In genomic region chr4:116820902-116821693, GRCm38 (mm10) we compare ENCODE assay signal across 8 mouse cellular contexts. TPM values are rescaled to one million over a fixed set of nuclear protein-coding genes. Genes with fewer than 3 reads are reported as not detected.
DNase-seq lines count a peak whose midpoint lies in the region; ATAC-seq lines count a peak whose summit lies in the region.

No protein-coding gene starts in this region.

- peaks cover 18% of the 10 kb centered on the region for H3K4me1 ChIP-seq in forebrain, embryonic 16.5 days (replicated peaks; ENCODE audit: control insufficient read depth, insufficient read depth, low read length)
- 0 out of 2 replicates have a peak, but pooled peaks cover 2% of the 10 kb centered on the region for H3K4me1 ChIP-seq in hindbrain, embryonic 11.5 days (replicated peaks; ENCODE audit: control insufficient read depth, insufficient read depth, low read length)
- peaks cover 52% of the 10 kb centered on the region for H3K4me1 ChIP-seq in megakaryocyte, embryonic 14.5 days

- H3K27me3 ChIP-seq in forebrain, embryonic 16.5 days (replicated peaks; ENCODE audit: control insufficient read depth, insufficient read depth, low read length): peaks cover 8% of the 10 kb centered on the region; the same call in 1 of the 2 replicates
- peaks cover 13% of the 10 kb centered on the region; the same call in 1 of the 2 replicates for H3K27me3 ChIP-seq in hindbrain, embryonic 11.5 days (ENCODE audit: control insufficient read depth, insufficient read depth, low read length)
- peaks cover 35% of the 10 kb centered on the region for H3K27me3 ChIP-seq in megakaryocyte, embryonic 14.5 days (replicated peaks)

- DNase-seq in R1 (ENCODE audit: low read depth, low spot score): peak; percentile 82
- DNase-seq in cerebellum, adult 18-20 months: peak; percentile 74 to 75
- peak; percentile 80 for DNase-seq in hindbrain, embryonic 11.5 days (ENCODE audit: low spot score)
- peak; percentile 23 to 37 for DNase-seq in left cerebral cortex, postnatal 25 days (ENCODE audit: low spot score in 2 of 2)
- peak; percentile 37 to 44 for DNase-seq in right cerebral cortex, adult 2 months (ENCODE audit: low spot score in 2 of 2)
- peak; percentile 70 to 81 for DNase-seq in urinary bladder, postnatal 36 days (ENCODE audit: low spot score in 2 of 2)

- no peak overlapping the region for H3K27ac ChIP-seq in forebrain, embryonic 16.5 days (ENCODE audit: low read length)
- H3K27ac ChIP-seq in hindbrain, embryonic 11.5 days (ENCODE audit: low read depth, low read length): no peak overlapping the region

- no peaks in the 10 kb centered on the region for H3K9me3 ChIP-seq in forebrain, embryonic 16.5 days (ENCODE audit: control insufficient read depth, low read length)
- H3K9me3 ChIP-seq in hindbrain, embryonic 11.5 days (ENCODE audit: control insufficient read depth, low read length): no peaks in the 10 kb centered on the region
- no peaks in the 10 kb centered on the region for H3K9me3 ChIP-seq in megakaryocyte, embryonic 14.5 days

- H3K4me2 ChIP-seq in forebrain, embryonic 16.5 days (ENCODE audit: low read length): peak overlapping the region; percentile 91
- peak overlapping the region; percentile 91 for H3K4me2 ChIP-seq in hindbrain, embryonic 11.5 days (replicated peaks; ENCODE audit: low read depth, low read length)

- peak overlapping the region; percentile 54 for H3K9ac ChIP-seq in forebrain, embryonic 16.5 days (replicated peaks; ENCODE audit: low read depth, low read length)
- peak overlapping the region; percentile 47 for H3K9ac ChIP-seq in hindbrain, embryonic 11.5 days (ENCODE audit: low read depth, low read length)

- peak; percentile 70 for ATAC-seq in forebrain, embryonic 16.5 days
- peak; percentile 74 for ATAC-seq in hindbrain, embryonic 11.5 days (ENCODE audit: low FRiP score)

- H3K4me3 ChIP-seq in forebrain, embryonic 16.5 days (replicated peaks; ENCODE audit: low read length): peak overlapping the region; percentile 43
- peak overlapping the region; percentile 37 for H3K4me3 ChIP-seq in hindbrain, embryonic 11.5 days (ENCODE audit: low read depth, low read length)
- H3K4me3 ChIP-seq in megakaryocyte, embryonic 14.5 days (replicated peaks): peak overlapping the region; percentile 93

- under 1% methylated on average over 51 of the region's 51 CpGs for WGBS in forebrain, embryonic 16.5 days
- WGBS in hindbrain, embryonic 11.5 days: under 1% methylated on average over 51 of the region's 51 CpGs

- intact Hi-C loops in left cerebral cortex, postnatal 25 days (cut with DNase I): loop anchor here (10.0 kb wide), 1 partner anchor 324 kb away; no protein-coding TSS in a partner anchor

- H3K36me3 ChIP-seq in forebrain, embryonic 16.5 days (ENCODE audit: control insufficient read depth, insufficient read depth): no peaks in the 10 kb centered on the region
- H3K36me3 ChIP-seq in hindbrain, embryonic 11.5 days (ENCODE audit: control insufficient read depth, insufficient read depth, low read length): no peaks in the 10 kb centered on the region
- peaks cover 8% of the 10 kb centered on the region for H3K36me3 ChIP-seq in megakaryocyte, embryonic 14.5 days (replicated peaks; ENCODE audit: low read length)

RNA-seq across cellular contexts. Expression of gene Hpdl, which starts 0.4 kb away (rescaled TPM):
- polyA plus RNA-seq in forebrain, embryonic 16.5 days (2015; fragmentation: Nextera tagmentation; extraction: Ambion mirVana): 0.48 and 0.52 TPM in 2 replicates
- polyA plus RNA-seq in hindbrain, embryonic 11.5 days (2014; fragmentation: Nextera tagmentation; extraction: Ambion mirVana): 0.63 and 1.0 TPM in 2 replicates
- total RNA-seq in left cerebral cortex, postnatal 25 days (2021): 1 to 10 TPM; 1.2 to 1.4 TPM
- 0.54 and 0.94 TPM in 2 replicates for polyA plus RNA-seq in megakaryocyte, embryonic 14.5 days (2012; ENCODE audit: insufficient read depth, low replicate concordance)

RNA-seq across cellular contexts. Expression of gene Mutyh, which starts 13.6 kb away (rescaled TPM):
- 8.4 and 10.2 TPM in 2 replicates for polyA plus RNA-seq in forebrain, embryonic 16.5 days (2015; fragmentation: Nextera tagmentation; extraction: Ambion mirVana)
- polyA plus RNA-seq in hindbrain, embryonic 11.5 days (2014; fragmentation: Nextera tagmentation; extraction: Ambion mirVana): 14.4 and 16.6 TPM in 2 replicates
- total RNA-seq in left cerebral cortex, postnatal 25 days (2021): 1 to 10 TPM; 2.2 to 3.0 TPM
- 1.6 and 4.5 TPM in 2 replicates for polyA plus RNA-seq in megakaryocyte, embryonic 14.5 days (2012; ENCODE audit: insufficient read depth, low replicate concordance)

RNA-seq across cellular contexts. Expression of gene Toe1, which starts 13.7 kb away (rescaled TPM):
- polyA plus RNA-seq in forebrain, embryonic 16.5 days (2015; fragmentation: Nextera tagmentation; extraction: Ambion mirVana): 32.6 and 36.7 TPM in 2 replicates
- polyA plus RNA-seq in hindbrain, embryonic 11.5 days (2014; fragmentation: Nextera tagmentation; extraction: Ambion mirVana): 33.4 and 34.0 TPM in 2 replicates
- 10 to 100 TPM; 12.1 to 14.5 TPM for total RNA-seq in left cerebral cortex, postnatal 25 days (2021)
- polyA plus RNA-seq in megakaryocyte, embryonic 14.5 days (2012; ENCODE audit: insufficient read depth, low replicate concordance): 1.3 TPM in 1 of 2 replicates, not detected in the other

RNA-seq across cellular contexts. Expression of gene Zswim5, which starts 56.1 kb away (rescaled TPM):
- 8.8 and 9.1 TPM in 2 replicates for polyA plus RNA-seq in forebrain, embryonic 16.5 days (2015; fragmentation: Nextera tagmentation; extraction: Ambion mirVana)
- 9.8 and 10.4 TPM in 2 replicates for polyA plus RNA-seq in hindbrain, embryonic 11.5 days (2014; fragmentation: Nextera tagmentation; extraction: Ambion mirVana)
- total RNA-seq in left cerebral cortex, postnatal 25 days (2021): 10 to 100 TPM; 10.4 to 11.5 TPM
- polyA plus RNA-seq in megakaryocyte, embryonic 14.5 days (2012; ENCODE audit: insufficient read depth, low replicate concordance): 0.29 and 0.63 TPM in 2 replicates

Comparison
In these comparisons a context has a peak if more than half of its experiments do, and no peak if none do; other contexts are left out.
1. DNase-seq: peak in every context shown above with its lines; median percentile 82 in R1; 80 in hindbrain, embryonic 11.5 days; 76 in urinary bladder, postnatal 36 days; 74 in cerebellum, adult 18-20 months; 40 in right cerebral cortex, adult 2 months; 30 in left cerebral cortex, postnatal 25 days.
2. H3K4me3 ChIP-seq: peak in every context shown above with its lines; median percentile 93 in megakaryocyte, embryonic 14.5 days; 43 in forebrain, embryonic 16.5 days; 37 in hindbrain, embryonic 11.5 days.
3. RNA of gene Toe1, which starts 13.7 kb away (polyA plus RNA-seq): 33.4 to 34.0 TPM in hindbrain, embryonic 11.5 days and 32.6 to 36.7 TPM in forebrain, embryonic 16.5 days; 1.3 TPM in megakaryocyte, embryonic 14.5 days; every median in the first group is over 10 times any median in the second.